Mouse (Mus musculus): ENCODE results near the gene Flg2. TPM values are rescaled to one million over a fixed set of nuclear protein-coding genes. Genes with fewer than 3 reads are reported as not detected.

Flg2 gene
- total RNA-seq (2014; fragmentation: Nextera tagmentation) (not detected in 2 replicates), total RNA-seq (2017) (not detected in 2 replicates)

GRCm38 (mm10) chr3:93196978-93197377 is at the start of gene Flg2:
Flg2 (plus strand) TSS chr3:93197278.
- ATAC-seq (replicated peaks; ENCODE audit: low FRiP score, low TSS enrichment, poor library complexity, severe bottlenecking): no peak

- ATAC-seq (replicated peaks; ENCODE audit: low FRiP score, low TSS enrichment, poor library complexity, severe bottlenecking): no peak
These were observed 34.6 kb upstream of the Flg2 start for GRCm38 (mm10) chr3:93162502-93162901.

- ATAC-seq (replicated peaks; ENCODE audit: low FRiP score, low TSS enrichment, poor library complexity, severe bottlenecking): no peak
These were observed 34.0 kb upstream of the Flg2 start for GRCm38 (mm10) chr3:93162996-93163592.

- no peak for ATAC-seq (replicated peaks; ENCODE audit: low FRiP score, low TSS enrichment, poor library complexity, severe bottlenecking)
These were observed 16.2 kb upstream of the Flg2 start for GRCm38 (mm10) chr3:93180856-93181255.

- ATAC-seq (replicated peaks; ENCODE audit: low FRiP score, low TSS enrichment, poor library complexity, severe bottlenecking): no peak
These were observed 4.9 kb downstream of the Flg2 start for GRCm38 (mm10) chr3:93201955-93202354.

GRCm38 (mm10) chr3:93202499-93202898 is 5.4 kb downstream of the Flg2 start:
- ATAC-seq (replicated peaks; ENCODE audit: low FRiP score, low TSS enrichment, poor library complexity, severe bottlenecking): no peak

Other genes starting within 250 kb of the Flg2 start
- gene Lce3d, start 239.9 kb upstream of the Flg2 start, total RNA-seq (2014; fragmentation: Nextera tagmentation): not detected in 2 replicates
- not detected in 2 replicates for gene Lce3d, start 239.9 kb upstream of the Flg2 start, total RNA-seq (2017)
- not detected in 2 replicates for gene Lce3e, start 230.2 kb upstream of the Flg2 start, total RNA-seq (2014; fragmentation: Nextera tagmentation)
- gene Lce3e, start 230.2 kb upstream of the Flg2 start, total RNA-seq (2017): not detected in 2 replicates
- gene Lce3f, start 205.1 kb upstream of the Flg2 start, total RNA-seq (2014; fragmentation: Nextera tagmentation): not detected in 2 replicates
- not detected in 2 replicates for gene Lce3f, start 205.1 kb upstream of the Flg2 start, total RNA-seq (2017)
- not detected in 2 replicates for gene Crct1, start 181.6 kb upstream of the Flg2 start, total RNA-seq (2014; fragmentation: Nextera tagmentation)
- not detected in 2 replicates for gene Crct1, start 181.6 kb upstream of the Flg2 start, total RNA-seq (2017)
- gene Lce1m, start 178.2 kb upstream of the Flg2 start, total RNA-seq (2014; fragmentation: Nextera tagmentation): not detected in 2 replicates
- gene Lce1m, start 178.2 kb upstream of the Flg2 start, total RNA-seq (2017): not detected in 2 replicates
- not detected in 2 replicates for gene Gm4858, start 128.5 kb upstream of the Flg2 start, total RNA-seq (2014; fragmentation: Nextera tagmentation)
- not detected in 2 replicates for gene Gm4858, start 128.5 kb upstream of the Flg2 start, total RNA-seq (2017)
- not detected in 2 replicates for gene Crnn, start 52.5 kb upstream of the Flg2 start, total RNA-seq (2014; fragmentation: Nextera tagmentation)
- gene Crnn, start 52.5 kb upstream of the Flg2 start, total RNA-seq (2017): not detected in 2 replicates
- not detected in 2 replicates for gene Flg, start 76.2 kb downstream of the Flg2 start, total RNA-seq (2014; fragmentation: Nextera tagmentation)
- not detected in 2 replicates for gene Flg, start 76.2 kb downstream of the Flg2 start, total RNA-seq (2017)
- gene Hrnr, start 122.5 kb downstream of the Flg2 start, total RNA-seq (2014; fragmentation: Nextera tagmentation): not detected in 2 replicates
- not detected in 2 replicates for gene Hrnr, start 122.5 kb downstream of the Flg2 start, total RNA-seq (2017)
- not detected in 2 replicates for gene Rptn, start 196.4 kb downstream of the Flg2 start, total RNA-seq (2014; fragmentation: Nextera tagmentation)
- gene Rptn, start 196.4 kb downstream of the Flg2 start, total RNA-seq (2017): not detected in 2 replicates
- gene Tchh, start 245.1 kb downstream of the Flg2 start, total RNA-seq (2014; fragmentation: Nextera tagmentation): not detected in 2 replicates
- not detected in 2 replicates for gene Tchh, start 245.1 kb downstream of the Flg2 start, total RNA-seq (2017)

Data from megakaryocyte-erythroid progenitor cell, adult 5-6 weeks (primary cell).